Mouse (Mus musculus): Measurements from ENCODE around the gene Aktip.

- no peak for TF ChIP-seq POLR2A (IDR thresholded peaks at IDR 0.05; ENCODE audit: borderline replicate concordance, control insufficient read depth, low read depth, low read length)
- TF ChIP-seq CTCF (IDR thresholded peaks at IDR 0.05; ENCODE audit: control insufficient read depth, insufficient read depth, low read length) = no peak
These were observed 130.4 kb downstream of the Aktip start for GRCm38 (mm10) chr8:91069407-91069806.
